Mouse (Mus musculus): Measurements from ENCODE around the gene Cadm4.

- TF ChIP-seq POLR2A (IDR thresholded peaks at IDR 0.05; ENCODE audit: low read depth, low read length) (no peak), CTCF (conservative IDR thresholded peaks at IDR 0.05; ENCODE audit: insufficient read depth, insufficient read length, low read depth, low read length) (no peak)
Measured at GRCm38 (mm10) chr7:24487403-24487802, 5.6 kb downstream of the Cadm4 start.

Data from kidney, adult 2 months (tissue).